Mouse (Mus musculus) kidney, adult 18-20 months (tissue): ENCODE results near the gene Pycr1.

Source experiments
- DNase-seq: peaks from one replicate; pipeline ENCODE4 v3.0.0; 2021

Gene Pycr1

GRCm38 (mm10) chr11:120626785-120627467, 16.6 kb downstream of the Pycr1 start:
- no peak for DNase-seq

- DNase-seq: no peak
Measured at GRCm38 (mm10) chr11:120625152-120625775, 18.3 kb downstream of the Pycr1 start, which contains the start of gene Sirt7. TSS of gene Sirt7 (minus strand) at chr11:120625240.

DNA sequence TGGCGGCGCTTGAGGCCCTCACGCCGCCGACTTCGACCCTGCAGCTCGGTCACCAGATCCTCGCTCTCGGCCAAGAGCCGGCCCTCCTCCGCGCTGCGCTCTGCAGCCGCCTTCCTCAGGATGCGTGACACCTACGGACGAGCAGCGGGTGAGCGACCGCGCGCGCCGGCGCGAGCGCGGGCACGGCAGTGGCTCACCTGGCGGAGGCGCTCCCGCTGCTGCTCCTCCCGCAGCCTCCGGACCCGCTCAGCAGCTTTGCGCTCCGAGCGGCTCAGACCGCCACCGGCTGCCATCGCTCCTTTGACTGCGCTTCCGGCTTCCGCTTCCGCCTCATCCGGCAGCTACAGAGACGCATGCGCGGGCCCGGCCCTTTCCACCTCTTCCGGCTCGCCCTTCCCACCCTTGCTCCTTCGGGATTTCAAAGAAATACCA, 18.9 kb downstream of the Pycr1 start:
- peak; percentile 88 for DNase-seq

- peak; percentile 79 for DNase-seq
Measured at GRCm38 (mm10) chr11:120623961-120624679, 19.4 kb downstream of the Pycr1 start.

DNA sequence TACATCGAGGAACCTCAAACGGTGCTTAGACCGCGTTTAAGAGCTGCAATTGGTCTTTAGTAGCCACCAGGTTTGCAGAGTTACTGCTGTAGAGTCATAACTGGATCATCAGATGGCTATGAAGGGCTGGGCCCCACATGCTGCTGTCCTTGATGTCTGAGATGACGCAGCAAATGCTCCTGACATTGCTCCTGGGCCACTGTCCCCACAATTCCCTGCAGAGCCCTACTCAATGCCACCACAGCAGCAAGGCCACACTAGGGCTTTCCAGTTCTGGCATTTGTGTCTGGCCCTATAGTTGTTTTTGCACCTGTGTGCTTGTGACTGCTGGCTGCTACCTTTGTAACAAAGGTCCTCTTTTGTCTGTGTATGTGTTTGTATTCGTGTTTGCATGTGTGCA, 20.8 kb downstream of the Pycr1 start:
- no peak for DNase-seq

GRCm38 (mm10) chr11:120620195-120620594, 23.4 kb downstream of the Pycr1 start:
- DNase-seq: no peak

- DNase-seq: no peak
Measured at GRCm38 (mm10) chr11:120618619-120619535, 24.7 kb downstream of the Pycr1 start.

- DNase-seq: peak; percentile 95
Measured at GRCm38 (mm10) chr11:120617519-120618112, 26.0 kb downstream of the Pycr1 start, which contains the start of gene Pcyt2. TSS of gene Pcyt2 (minus strand) at chr11:120617936.

DNA sequence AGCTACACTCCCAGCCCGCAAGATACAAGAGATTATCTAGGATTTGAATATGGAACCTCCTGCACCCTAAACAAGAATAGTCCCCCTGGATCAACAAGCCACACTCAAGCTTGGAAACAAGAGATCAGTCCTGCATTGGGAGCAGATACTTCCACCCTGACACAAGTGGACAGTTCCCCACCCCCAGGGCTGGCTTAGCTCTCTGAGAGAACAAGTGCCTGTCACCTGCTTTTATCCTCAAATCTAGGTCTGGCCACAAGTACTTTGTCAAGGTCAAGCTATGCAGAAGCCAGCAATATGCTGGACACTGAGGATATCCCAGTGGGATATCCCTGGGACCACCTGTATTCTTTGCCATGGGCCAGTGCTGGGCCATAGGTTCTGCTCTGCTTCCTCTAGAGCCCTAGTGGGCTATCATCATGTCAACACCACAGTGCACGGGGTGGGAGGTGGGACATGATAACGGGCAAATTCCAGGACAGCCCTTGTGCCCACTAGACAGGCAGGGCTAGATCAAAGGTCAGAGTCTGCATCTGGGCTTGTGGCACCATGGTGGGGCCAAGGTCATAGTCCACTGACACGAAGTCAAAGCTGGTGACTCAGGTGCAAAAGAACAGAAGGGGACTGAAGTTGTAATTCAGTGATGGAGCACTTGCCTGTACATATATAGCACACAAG, 26.8 kb downstream of the Pycr1 start:
- peak; percentile 71 for DNase-seq

GRCm38 (mm10) chr11:120615606-120616203, 27.9 kb downstream of the Pycr1 start:
- no peak for DNase-seq

- DNase-seq: no peak
Measured at GRCm38 (mm10) chr11:120615167-120615566, 28.4 kb downstream of the Pycr1 start.

DNA sequence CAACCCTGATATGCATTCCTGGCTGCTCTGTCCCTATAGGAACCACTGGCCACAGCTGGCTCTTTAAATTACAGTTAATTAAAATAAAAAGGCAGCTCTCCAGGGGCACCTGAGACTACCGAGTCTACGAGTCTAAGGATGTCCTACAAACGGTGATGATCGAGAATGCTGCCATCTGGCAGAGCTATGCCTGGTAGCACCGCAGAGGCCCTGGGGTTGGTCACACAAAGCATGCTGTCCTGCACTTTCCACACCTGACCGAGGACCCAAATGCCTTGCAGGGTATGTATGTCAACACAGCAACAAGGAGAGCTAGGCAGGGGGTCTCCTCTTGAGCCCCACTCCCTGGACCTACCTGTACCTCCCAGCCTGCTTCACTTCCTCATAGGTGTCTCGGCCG, 29.6 kb downstream of the Pycr1 start:
- DNase-seq: no peak

DNA sequence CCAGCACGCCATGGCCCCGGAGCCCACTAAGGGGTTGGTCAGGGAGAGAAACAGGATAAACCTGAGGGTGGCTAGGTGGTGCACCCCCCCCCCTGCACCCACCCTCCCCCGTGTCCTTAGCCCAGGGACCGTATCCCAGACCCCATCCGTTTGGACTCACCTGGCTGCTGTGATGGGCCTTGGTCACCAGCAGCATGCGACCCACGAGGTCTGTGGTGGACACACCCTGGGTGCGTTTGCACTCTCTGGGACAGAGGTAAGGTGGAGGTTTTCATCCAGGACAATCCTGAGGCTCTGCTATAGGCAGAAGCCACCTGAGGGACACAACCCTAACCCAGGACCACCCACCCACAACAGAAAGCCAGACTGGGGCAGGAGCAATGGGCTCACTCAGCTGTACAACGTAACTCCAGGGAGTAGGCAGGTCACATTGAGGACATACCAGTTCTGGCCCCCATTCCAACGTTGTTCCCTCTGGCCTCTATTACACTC, 30.0 kb downstream of the Pycr1 start:
- DNase-seq: no peak

DNA sequence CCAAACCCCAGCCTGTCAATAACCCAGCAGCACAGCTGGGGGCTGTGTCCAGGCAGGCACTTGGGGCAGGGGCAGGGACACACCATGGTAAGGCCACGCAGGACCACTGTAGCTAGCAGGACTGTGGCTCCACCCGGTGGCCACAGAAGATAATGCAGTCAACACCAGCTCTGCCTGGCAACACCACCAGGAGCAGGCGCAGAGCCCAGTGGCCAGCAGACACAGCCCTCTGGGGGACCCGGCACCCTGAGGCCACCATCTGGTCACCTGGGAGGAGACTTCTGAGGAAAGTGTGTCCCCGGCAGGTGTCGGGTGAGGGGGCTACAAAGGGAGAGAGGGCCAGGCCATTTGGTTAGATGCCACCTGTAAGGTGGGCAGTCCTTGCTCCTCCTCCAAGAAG, 30.8 kb downstream of the Pycr1 start:
- DNase-seq: peak; percentile 80

DNA sequence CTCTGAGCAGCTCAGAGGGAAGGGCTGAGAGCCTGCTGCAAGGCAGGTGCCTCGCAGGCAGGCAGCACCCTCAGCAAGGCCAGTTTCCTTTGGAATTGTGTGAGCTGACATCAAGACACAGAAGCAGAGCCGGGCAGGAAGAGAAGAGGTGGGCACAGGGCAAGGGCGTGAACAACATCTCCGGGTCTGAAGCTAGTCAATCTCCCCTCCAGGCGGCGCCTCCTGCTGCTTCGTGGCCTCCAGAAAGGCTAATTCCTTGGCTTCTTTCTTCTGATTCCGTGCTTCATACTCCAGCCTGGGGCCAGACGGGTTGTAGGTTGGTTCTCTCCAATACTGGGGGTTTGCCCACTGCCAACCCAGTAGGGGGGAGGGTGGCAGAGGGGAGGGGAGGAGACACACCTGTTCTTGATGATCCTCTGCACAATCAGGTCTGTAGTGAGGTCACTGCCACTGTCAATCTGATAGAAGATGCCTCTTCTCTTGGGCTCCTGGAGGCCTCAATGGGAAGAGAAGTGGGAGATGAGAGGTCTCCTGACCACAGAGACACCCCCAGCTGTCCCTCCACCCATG, 33.0 kb downstream of the Pycr1 start:
- DNase-seq: no peak

GRCm38 (mm10) chr11:120609250-120609649, 34.3 kb downstream of the Pycr1 start:
- DNase-seq: peak; percentile 48

GRCm38 (mm10) chr11:120608241-120609034, 35.1 kb downstream of the Pycr1 start, which contains the start of gene Npb:
TSS of gene Npb (plus strand) at chr11:120608477.
- no peak for DNase-seq

DNA sequence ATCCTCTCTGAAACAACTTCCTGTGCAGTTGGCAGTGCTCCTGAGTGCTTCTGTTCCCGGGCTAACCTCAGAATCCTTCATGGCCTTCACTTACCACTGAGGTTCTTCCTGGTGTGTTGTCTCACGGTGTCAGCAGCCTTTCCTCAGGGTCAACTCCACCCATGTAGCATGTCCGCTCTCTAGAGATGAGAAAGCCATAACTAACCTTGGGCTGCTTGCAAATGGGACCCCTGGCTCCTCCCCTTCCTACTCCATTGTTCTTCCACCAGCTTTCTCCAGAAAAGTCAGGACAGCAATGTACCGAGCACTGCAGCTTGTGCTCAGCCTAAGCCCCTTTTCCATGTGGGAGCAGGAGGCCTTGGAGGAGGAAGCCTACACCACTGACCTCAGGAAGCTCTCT, 36.8 kb downstream of the Pycr1 start:
- no peak for DNase-seq

DNA sequence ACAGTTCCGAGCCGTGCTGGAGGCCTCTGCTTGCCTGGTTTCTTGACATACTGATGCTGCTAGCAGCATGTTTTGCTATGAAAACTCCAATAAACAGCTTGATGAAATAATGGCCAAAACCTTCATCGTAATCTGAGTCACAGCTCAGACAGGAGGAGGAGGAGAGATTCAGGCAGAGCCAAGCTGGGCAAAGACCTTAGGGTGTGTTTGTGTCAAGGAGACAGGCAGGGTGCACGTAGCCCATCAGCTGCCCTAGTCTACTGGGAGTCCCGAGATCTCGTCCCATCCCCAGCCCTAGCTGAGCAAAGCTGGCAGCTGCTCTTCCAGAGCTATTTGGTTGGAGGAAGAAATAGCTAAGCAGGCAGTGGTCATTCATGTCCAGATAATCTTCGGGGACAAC, 37.9 kb downstream of the Pycr1 start:
- DNase-seq: no peak

DNA sequence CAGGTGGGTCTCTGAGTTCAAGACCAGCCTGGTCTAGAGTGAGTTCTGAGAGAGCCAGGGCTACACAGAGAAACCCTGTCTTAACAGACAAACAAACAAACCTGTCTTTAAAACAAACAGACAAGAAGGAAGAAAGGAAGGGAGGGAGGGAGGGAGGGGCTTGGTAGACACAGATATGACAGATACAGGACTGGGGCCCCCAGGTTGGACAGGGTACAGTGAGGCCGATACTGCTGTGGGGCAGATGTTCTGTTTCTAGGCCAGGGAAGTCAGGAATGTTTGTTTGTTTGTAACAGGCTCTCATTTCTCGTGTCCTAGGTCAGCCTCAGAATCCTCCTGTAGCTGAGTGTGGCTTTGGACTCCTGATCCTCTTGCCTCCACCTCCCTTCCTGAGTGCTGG, 40.0 kb downstream of the Pycr1 start:
- DNase-seq: no peak
